Mouse (Mus musculus): Measurements from ENCODE around the gene Tmem186.
A peak's percentile ranks its signal among the peaks of the same experiment; 100 is the strongest.

The Tmem186 gene

DNA sequence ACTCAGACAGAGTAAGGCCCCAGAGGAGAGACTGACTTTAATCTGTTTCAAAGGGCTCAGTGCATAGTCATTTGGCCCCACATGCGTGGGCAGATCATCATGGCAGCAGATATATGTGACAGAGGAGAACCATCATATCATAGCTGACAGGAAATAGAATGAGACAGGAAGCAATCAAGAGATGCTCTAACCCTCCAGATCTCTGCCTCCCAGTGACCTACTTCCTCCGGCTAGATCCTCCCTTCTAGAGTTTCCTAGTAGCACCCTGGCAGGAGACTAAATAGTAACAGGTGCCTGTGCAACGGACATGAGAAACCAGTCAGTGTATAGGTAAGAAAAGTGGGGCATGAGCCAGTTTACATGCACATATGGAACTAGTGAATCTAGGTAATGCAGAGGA, 27.1 kb downstream of the Tmem186 start:
- peak; percentile 24 to 48 for DNase-seq

DNA sequence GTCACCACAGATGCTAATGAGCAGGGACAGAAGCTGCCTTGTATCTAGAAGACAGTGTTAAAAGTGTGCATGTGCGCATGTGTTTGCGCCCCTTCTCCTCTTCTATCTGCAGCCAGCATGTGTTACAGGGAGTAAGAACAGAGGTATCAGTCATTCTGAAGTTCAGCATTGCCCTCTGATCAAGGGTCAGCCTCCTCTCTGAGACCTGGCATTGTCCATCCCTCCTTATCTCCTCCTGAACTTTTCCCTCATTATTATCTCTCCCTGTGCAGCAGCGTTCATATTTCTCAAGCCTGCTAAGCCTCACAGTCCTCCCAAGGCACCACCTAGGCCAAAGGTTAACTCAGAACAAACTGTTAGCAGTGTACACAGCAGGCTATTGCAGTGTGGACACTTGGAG, 33.7 kb downstream of the Tmem186 start:
- DNase-seq = no peak

DNA sequence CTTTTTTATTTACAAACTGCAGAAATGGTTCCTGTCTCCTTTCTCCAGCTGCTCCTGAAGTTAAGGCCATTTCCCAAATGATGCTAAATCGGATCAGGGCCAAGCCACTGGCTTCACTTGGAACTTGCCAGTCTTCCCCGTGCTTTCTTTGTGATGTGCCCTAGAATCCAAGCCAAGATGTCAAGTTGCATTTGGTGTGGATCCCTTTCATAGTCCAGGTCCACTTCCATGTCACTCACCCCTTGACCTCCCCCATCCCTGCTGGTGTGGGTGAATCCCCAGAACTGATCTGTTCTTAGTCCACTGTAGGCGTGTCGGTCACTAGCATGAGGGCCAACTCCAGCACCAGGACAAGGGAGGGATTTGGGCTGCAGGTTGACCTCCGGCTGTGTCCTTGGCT, 40.0 kb downstream of the Tmem186 start:
- no peak for DNase-seq

DNA sequence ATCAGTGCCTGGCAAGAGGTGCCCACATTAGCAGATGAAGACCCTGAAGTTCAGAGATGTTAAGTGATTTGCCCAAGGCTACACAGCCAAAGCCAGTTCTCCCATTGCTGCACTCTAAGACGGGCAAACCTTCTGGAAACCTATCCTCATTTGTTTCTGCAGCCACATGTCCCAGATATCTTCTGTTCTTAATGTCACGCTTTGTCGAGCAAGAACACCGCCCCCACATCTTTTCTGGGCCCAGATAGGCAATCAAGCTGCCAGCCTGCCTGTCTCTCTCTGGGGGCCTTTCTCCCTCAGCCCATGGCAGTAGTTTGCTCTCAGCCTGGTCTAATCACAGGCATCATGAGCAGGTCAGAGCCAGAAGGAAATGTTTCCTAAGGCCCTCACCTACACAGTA, 41.2 kb downstream of the Tmem186 start:
- DNase-seq = no peak

DNA sequence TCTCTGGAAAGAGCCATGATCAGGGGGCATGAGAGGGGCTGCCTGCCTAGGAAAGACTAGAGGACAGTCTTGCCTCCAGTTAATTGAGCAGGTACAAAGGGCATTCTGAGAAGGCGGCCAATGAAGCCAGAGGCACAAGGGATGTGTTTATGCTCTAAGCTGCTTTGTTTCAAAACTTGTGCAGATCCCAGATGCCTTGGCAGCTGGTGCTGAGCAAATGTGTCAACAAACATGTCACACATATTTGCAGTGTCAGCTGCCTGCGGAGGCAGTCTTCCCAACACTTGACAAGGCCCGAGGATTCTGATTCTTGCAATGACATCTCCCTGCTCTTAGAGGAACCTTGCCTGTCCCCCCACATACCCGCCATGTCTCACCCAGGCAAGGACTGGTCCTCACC, 42.1 kb downstream of the Tmem186 start:
- DNase-seq = no peak

DNA sequence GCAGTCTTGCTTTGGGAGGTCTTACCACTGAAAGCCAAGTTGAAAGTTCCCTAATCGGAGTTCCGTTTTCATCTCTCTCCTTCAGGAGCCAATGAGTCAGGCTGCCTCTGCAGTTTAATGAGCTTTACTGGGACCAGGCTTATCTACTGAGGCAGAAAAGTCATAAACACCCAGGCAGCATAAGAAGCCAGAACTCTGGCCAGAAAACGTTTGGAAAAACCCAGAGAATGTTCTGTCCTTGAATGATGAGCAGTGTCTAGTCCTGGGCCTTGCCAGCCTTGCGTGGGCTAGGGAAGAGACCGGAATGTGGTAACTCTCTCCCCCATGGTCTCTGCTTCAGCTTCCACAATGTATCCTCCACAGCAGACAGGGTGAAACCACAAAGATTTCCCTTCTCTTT, 52.5 kb downstream of the Tmem186 start:
- no peak for DNase-seq

DNA sequence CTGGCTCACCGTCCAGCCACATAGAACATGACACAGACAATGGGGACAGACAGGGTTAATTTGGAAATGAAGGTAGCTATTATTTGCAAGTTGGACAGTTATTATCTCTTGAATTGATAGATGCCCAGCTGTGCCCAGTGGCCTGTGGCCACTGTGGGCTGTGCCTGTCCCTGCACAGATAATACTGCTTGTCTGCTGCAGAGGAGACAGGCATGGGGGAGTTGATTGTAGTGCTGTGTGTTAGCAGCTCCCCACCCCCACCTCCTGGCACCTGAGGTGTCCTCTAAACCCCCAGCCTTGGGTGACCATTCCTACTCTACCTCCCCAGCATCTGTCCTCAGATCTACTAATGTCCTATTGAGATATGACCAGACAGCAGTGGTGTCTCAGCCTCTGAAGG, 53.3 kb downstream of the Tmem186 start:
- no peak for DNase-seq

Data from thymus, postnatal 36 days (tissue).